Mouse (Mus musculus) heart, postnatal 10 days (tissue): ENCODE data around the gene Mpz. TPM values are rescaled to one million over a fixed set of nuclear protein-coding genes. Genes with fewer than 3 reads are reported as not detected.
"Not testable (repeated sequence)": the region's sequence is repeated elsewhere in the genome, so short reads cannot be mapped to it uniquely, and the experiment has no call there.

Experiments used
- DNase-seq, 2 experiments: peaks; one replicate each; pipeline ENCODE4 v3.0.0; 2021
- intact Hi-C: fragments of 180-260 bp; cut with DNase I; formaldehyde crosslinking; loops from one replicate; pipeline ENCODE4 v1.15.1; 2025
- total RNA-seq, 2 experiments: library from RNA; stranded (reverse); gene quantifications; 2 replicates each; pipeline ENCODE4 v1.2.3; 2021

The Mpz gene
- total RNA-seq, 2 experiments from 2014 or later = 11.0 to 18.1 TPM

- peak; percentile 50 to 52 for DNase-seq
- intact Hi-C loops = loop anchor here (5.0 kb wide), 1 partner anchor 34 kb away; no protein-coding TSS in a partner anchor
Observed at GRCm38 (mm10) chr1:171122932-171123331, 27.6 kb upstream of the Mpz start.

- intact Hi-C loops = loop anchor here (5.0 kb wide), 1 partner anchor 33 kb away; no protein-coding TSS in a partner anchor
Observed at GRCm38 (mm10) chr1:171124398-171124797, 26.1 kb upstream of the Mpz start.

DNA sequence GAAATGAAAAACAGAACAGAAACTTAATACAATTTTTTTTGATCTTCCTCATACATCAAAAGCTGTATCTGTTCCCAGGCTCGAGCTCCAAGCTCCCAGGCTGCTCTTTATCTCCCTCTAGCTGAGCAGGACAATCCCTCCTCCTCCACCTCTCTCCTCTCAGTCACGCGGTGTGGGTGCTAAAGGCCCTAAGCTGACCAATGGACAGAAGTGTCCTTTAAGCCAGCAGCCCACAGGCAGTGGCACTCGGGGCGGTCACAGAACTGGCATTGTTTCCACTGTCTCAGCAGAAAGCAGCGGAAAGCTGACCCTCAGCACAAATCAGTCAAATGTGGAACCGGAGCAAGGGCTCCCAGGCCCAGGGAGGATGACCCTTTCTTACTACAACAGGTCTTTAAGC is 21.3 kb upstream of the Mpz start:
- peak; percentile 33 to 35 for DNase-seq

More at GRCm38 (mm10) chr1:171124398-171124797, 26.1 kb upstream of the Mpz start:
- no peak for DNase-seq

DNA sequence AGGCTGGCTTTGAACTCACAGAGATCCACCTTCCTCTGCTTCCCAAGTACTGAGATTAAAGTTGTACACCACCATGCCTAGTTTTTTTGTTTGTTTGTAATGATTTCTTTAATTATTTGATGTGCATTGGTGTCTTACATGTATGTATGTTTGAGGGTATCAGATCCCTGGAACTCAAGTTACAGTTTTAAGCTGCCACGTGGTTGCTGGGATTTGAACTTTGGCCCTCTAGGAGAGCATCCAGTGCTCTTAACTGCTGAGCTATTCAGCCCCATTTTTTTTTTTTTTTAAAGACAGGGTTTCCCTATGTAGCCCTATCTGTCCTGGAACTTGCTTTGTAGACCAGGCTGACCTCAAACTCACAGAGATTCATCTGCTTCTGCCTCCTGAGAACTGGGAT is 19.5 kb upstream of the Mpz start:
- intact Hi-C loops = no loop called here
- DNase-seq = no peak

More for the DNA sequence above, 21.3 kb upstream of the Mpz start:
- intact Hi-C loops = no loop called here

DNA sequence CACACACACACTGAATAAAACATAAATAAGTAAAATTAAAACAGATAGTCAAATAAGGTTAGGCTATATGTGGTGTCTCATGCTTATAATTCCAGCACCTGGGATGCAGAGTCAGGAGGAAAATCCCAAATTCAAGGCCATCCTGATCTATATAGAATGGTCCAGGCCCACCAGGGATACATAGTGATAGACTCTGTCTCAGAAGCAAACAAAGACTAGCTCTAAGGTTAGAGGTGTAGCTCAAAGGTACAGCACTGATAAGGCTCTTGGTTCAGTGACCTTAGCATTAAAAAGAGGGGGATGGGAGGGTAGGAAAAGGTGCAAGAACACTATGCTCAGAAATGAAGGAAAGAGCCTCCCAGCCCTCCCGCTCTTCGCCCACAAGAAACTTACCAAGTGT is 14.9 kb upstream of the Mpz start:
- DNase-seq = no peak
- intact Hi-C loops = no loop called here

DNA sequence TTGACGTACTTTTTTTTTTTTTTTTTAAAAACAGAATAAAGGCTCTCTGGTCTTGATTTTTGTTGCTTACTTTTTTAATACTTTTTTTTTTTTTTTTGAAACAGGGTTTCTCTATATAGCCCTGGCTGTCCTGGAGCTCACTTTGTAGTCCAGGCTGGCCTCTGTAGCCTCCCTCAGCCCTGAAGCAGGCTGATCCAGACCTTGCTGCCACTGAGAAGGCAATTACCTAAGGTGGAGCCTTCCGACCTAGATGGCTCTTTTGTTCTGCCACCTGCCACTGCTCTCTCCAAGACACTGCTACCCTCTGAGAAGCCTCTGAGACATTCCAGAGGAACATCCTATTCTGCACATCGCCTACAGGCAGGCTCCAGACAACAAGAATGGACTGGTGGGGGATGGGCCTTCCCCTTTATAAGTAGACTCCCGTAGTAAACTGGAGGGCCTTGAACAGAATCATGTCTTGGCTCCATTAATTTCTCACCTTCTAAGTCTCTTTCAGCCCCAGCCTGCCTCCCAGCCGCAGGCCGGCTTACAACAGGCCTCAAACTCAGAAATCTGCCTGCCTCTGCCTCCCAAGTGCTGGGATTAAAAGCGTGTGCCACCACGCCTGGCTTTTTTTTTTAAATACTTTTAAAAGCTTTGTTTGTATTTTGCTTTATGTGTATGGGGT is 12.9 kb upstream of the Mpz start:
- DNase-seq, intact Hi-C loops: not testable (repeated sequence)

- intact Hi-C loops = not testable (repeated sequence)
- peak in 1 of 2 experiments; percentile 22 for DNase-seq
Observed at GRCm38 (mm10) chr1:171142981-171143380, 7.5 kb upstream of the Mpz start.

DNA sequence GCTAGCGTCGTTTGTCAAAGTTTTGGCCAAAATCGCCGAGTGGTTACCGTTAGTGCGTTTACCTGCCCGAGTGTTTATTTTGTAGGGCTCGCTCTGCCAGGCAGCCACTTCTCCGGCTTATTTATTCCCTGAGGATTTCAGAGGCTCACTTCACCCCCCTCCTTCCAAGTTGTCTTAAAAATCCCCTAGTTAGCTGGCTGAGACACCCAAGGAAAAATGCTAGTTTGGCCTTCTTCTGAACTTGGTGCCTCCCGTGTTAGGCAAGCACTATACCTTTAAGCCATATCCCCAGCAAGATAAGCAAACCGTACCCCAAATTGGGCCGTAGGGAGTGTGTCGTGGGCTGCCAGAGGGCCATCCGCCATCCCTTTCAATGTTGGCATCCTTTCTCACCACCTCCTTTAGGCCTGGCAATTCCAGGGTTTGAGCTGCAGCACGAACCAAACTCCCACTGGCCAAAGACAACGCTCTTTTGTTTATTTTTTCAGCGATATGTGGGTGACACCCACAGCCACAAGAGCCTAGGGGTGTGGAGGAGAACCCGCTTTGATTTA is 404 bp downstream of the Mpz start:
- intact Hi-C loops = no loop called here
- peak in 1 of 2 experiments; percentile 30 for DNase-seq

DNA sequence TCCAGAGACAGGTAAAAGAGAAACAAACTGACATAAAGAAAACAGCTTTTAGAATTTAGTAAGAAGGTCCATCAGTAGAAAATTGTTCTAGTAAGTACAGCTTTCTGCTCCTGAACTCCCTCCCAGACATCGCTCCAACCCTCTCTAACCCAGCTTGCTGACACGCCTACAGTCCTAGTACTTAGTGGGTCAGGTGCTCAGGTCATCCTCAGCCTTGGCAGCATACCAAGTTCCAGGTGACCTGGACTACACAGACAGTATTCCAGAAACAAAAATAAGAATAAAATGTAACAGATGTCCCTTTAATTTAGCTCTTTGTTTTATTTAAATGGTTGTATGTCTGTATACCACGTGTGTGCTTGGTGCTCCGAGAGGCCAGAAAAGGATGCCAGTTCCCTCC is 1.5 kb downstream of the Mpz start:
- intact Hi-C loops = no loop called here
- no peak for DNase-seq

- intact Hi-C loops = loop anchor here (5.0 kb wide), 1 partner anchor 34 kb away; no protein-coding TSS in a partner anchor
- DNase-seq = no peak
Observed at GRCm38 (mm10) chr1:171156644-171157043, 6.1 kb downstream of the Mpz start.

GRCm38 (mm10) chr1:171157965-171158364 is 7.5 kb downstream of the Mpz start:
- intact Hi-C loops = loop anchor here (5.0 kb wide), 1 partner anchor 36 kb away; no protein-coding TSS in a partner anchor
- DNase-seq = no peak

GRCm38 (mm10) chr1:171159485-171159975 is 9.0 kb downstream of the Mpz start:
- intact Hi-C loops = loop anchor here (5.0 kb wide), 1 partner anchor 37 kb away; no protein-coding TSS in a partner anchor
- no peak for DNase-seq

- intact Hi-C loops = no loop called here
- DNase-seq = no peak
Observed at GRCm38 (mm10) chr1:171162526-171162925, 12.0 kb downstream of the Mpz start.

- DNase-seq = peak; percentile 38 to 48
- intact Hi-C loops = loop anchor here (1.0 kb wide), 1 partner anchor 57 kb away; no protein-coding TSS in a partner anchor
Observed at GRCm38 (mm10) chr1:171164258-171164657, 13.7 kb downstream of the Mpz start.

GRCm38 (mm10) chr1:171165629-171166345 is 15.3 kb downstream of the Mpz start:
- intact Hi-C loops = no loop called here
- DNase-seq = no peak

- intact Hi-C loops = no loop called here
- no peak for DNase-seq
Observed at GRCm38 (mm10) chr1:171168906-171169305, 18.4 kb downstream of the Mpz start.

GRCm38 (mm10) chr1:171169913-171170312 is 19.4 kb downstream of the Mpz start:
- intact Hi-C loops = no loop called here
- DNase-seq = no peak

GRCm38 (mm10) chr1:171171138-171171537 is 20.6 kb downstream of the Mpz start:
- intact Hi-C loops = no loop called here
- peak; percentile 47 to 48 for DNase-seq

GRCm38 (mm10) chr1:171172779-171173178 is 22.3 kb downstream of the Mpz start:
- intact Hi-C loops = no loop called here
- no peak for DNase-seq

DNA sequence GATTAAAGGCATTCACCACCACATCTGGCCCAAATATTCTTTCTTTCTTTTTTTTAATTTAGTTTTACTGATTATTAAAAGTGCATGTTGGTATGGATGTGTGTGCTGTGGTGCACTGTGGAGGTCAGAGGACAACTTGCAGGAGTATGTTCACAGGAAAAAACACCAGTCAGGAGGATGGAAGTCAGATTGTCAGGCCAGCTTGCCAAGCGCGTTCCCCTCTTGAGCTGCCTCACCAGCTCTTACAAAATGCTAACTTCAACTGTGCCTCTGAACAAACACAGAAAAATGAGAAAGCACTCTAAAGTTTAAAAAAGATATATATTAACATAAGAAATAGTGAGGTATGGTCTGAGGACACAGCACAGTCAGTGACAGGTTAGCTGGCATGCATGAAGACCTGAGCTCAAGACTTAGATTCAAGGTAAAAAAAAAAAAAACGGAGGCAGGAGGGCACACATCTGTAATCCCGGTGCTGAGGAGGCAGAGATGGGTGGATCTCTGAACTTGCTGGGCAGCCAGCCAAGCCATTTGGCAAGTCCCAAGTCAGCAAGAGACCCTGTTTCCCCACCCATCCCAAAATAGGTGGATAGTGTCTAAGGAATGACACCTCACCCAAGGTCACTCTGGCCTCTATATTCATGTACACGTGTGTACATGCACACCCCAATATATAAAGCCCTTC is 29.1 kb downstream of the Mpz start:
- DNase-seq = peak in 1 of 2 experiments; percentile 33
- intact Hi-C loops = no loop called here

DNA sequence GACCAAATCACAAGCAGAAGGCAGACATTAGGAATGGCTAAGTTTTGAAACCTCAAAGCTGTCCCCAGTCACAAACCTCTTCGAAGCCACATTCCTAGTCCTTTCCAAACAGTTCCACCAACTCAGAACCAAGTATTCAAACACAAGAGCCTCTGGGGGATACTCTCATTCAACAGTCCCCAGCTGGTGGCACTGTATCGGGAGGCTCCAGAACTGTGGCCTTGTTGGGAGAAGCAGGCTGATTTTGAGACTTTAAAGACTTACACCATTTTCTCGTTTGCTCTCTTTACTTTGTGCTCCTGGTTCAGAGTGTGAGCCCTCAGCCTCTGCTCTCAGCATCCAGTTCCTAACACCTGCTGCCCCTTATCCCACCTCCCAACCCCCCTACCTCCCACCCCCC is 32.5 kb downstream of the Mpz start:
- intact Hi-C loops = no loop called here
- DNase-seq = no peak
